Mouse (Mus musculus): Measurements from ENCODE around the gene Fgfr2. TPM values are rescaled to one million over a fixed set of nuclear protein-coding genes. Genes with fewer than 3 reads are reported as not detected.
A peak's percentile ranks its signal among the peaks of the same experiment; 100 is the strongest.

Fgfr2 gene
- polyA plus RNA-seq, 1 experiment from 2014 or later = 34.1 TPM

- no peaks in the 10 kb centered on the region for H3K9me3 ChIP-seq (replicated peaks)
- peaks cover 8% of the 10 kb centered on the region for H3K4me1 ChIP-seq (replicated peaks)
- 6% methylated on average over 9 of the region's 9 CpGs for WGBS
- peaks cover 13% of the 10 kb centered on the region for H3K36me3 ChIP-seq
- peak overlapping the region; percentile 76 for H3K4me2 ChIP-seq
- H3K4me3 ChIP-seq = peak overlapping the region; percentile 84
- no peaks in the 10 kb centered on the region for H3K27me3 ChIP-seq (replicated peaks)
- no peak; the same call in none of the 2 replicates for ATAC-seq (ENCODE audit: insufficient number of reproducible peaks, low FRiP score)
- peak overlapping the region; percentile 99 for H3K27ac ChIP-seq (ENCODE audit: poor library complexity, severe bottlenecking)
- peak overlapping the region; percentile 96 for H3K9ac ChIP-seq
Measured at GRCm38 (mm10) chr7:131371470-131371860, 1751.7 kb downstream of the Fgfr2 start.

- peak within 1 kb of the TSS; percentile 84 for H3K4me3 ChIP-seq
- no peaks in the 10 kb centered on the region for H3K9me3 ChIP-seq (replicated peaks)
- ATAC-seq (ENCODE audit: insufficient number of reproducible peaks, low FRiP score) = peak; percentile 97
- peaks cover 13% of the 10 kb centered on the region for H3K36me3 ChIP-seq
- peaks cover 8% of the 10 kb centered on the region for H3K4me1 ChIP-seq (replicated peaks)
- peak within 1 kb of the TSS; percentile 96 for H3K9ac ChIP-seq
- 4% methylated on average over 47 of the region's 47 CpGs for WGBS
- peak within 1 kb of the TSS; percentile 99 for H3K27ac ChIP-seq (ENCODE audit: poor library complexity, severe bottlenecking)
- H3K27me3 ChIP-seq (replicated peaks) = no peaks in the 10 kb centered on the region
- H3K4me2 ChIP-seq = peak within 1 kb of the TSS; percentile 76
Measured at GRCm38 (mm10) chr7:131370648-131371469, 1752.3 kb downstream of the Fgfr2 start, which contains the start of gene Pstk. Gene Pstk, plus strand, starts transcription at chr7:131371141.

- H3K27me3 ChIP-seq (replicated peaks) = no peaks in the 10 kb centered on the region
- no peak for ATAC-seq (ENCODE audit: insufficient number of reproducible peaks, low FRiP score)
- H3K4me2 ChIP-seq = no peak overlapping the region
- no peak overlapping the region for H3K4me3 ChIP-seq
- H3K4me1 ChIP-seq (replicated peaks) = peaks cover 14% of the 10 kb centered on the region
- WGBS = 82% methylated on average over 8 of the region's 8 CpGs
- no peaks in the 10 kb centered on the region for H3K9me3 ChIP-seq (replicated peaks)
- H3K27ac ChIP-seq (ENCODE audit: poor library complexity, severe bottlenecking) = no peak overlapping the region
- H3K9ac ChIP-seq = no peak overlapping the region
- peaks cover 8% of the 10 kb centered on the region for H3K36me3 ChIP-seq
Measured at GRCm38 (mm10) chr7:131364131-131364530, 1759.0 kb downstream of the Fgfr2 start.

- ATAC-seq (ENCODE audit: insufficient number of reproducible peaks, low FRiP score) = peak; percentile 96
- Histone ChIP-seq H3K9ac (peak within 1 kb of the TSS; percentile 96), H3K4me3 (peak within 1 kb of the TSS; percentile 89), H3K36me3 (peaks cover 22% of the 10 kb centered on the region), H3K4me2 (peak within 1 kb of the TSS; percentile 92), H3K9me3 (replicated peaks) (no peaks in the 10 kb centered on the region), H3K4me1 (replicated peaks) (peaks cover 14% of the 10 kb centered on the region), H3K27me3 (replicated peaks) (no peaks in the 10 kb centered on the region), H3K27ac (ENCODE audit: poor library complexity, severe bottlenecking) (peak within 1 kb of the TSS; percentile 95)
- WGBS = under 1% methylated on average over 55 of the region's 55 CpGs
Measured at GRCm38 (mm10) chr7:131362615-131363300, 1760.4 kb downstream of the Fgfr2 start, which contains the start of gene 2310057M21Rik. Gene 2310057M21Rik, minus strand, starts transcription at chr7:131362759.

GRCm38 (mm10) chr7:131362269-131362614 lies 1760.9 kb downstream of the Fgfr2 start:
- under 1% methylated on average over 35 of the region's 35 CpGs for WGBS

GRCm38 (mm10) chr7:131356105-131356504 lies 1767.0 kb downstream of the Fgfr2 start:
- peaks cover 3% of the 10 kb centered on the region for H3K4me1 ChIP-seq (replicated peaks)
- no peak overlapping the region for H3K27ac ChIP-seq (ENCODE audit: poor library complexity, severe bottlenecking)
- no peaks in the 10 kb centered on the region for H3K9me3 ChIP-seq (replicated peaks)
- H3K9ac ChIP-seq = no peak overlapping the region
- H3K36me3 ChIP-seq = peaks cover 68% of the 10 kb centered on the region
- no peak overlapping the region for H3K4me3 ChIP-seq
- H3K4me2 ChIP-seq = no peak overlapping the region
- WGBS = 96% methylated on average over 13 of the region's 13 CpGs
- H3K27me3 ChIP-seq (replicated peaks) = no peaks in the 10 kb centered on the region
- ATAC-seq (ENCODE audit: insufficient number of reproducible peaks, low FRiP score) = no peak

More at GRCm38 (mm10) chr7:131362269-131362614, 1760.9 kb downstream of the Fgfr2 start:
- Histone ChIP-seq H3K36me3 (peaks cover 27% of the 10 kb centered on the region), H3K27ac (ENCODE audit: poor library complexity, severe bottlenecking) (peak overlapping the region; percentile 95), H3K4me1 (replicated peaks) (peaks cover 14% of the 10 kb centered on the region), H3K9ac (peak overlapping the region; percentile 96), H3K27me3 (replicated peaks) (no peaks in the 10 kb centered on the region), H3K4me3 (peak overlapping the region; percentile 89), H3K4me2 (peak overlapping the region; percentile 92), H3K9me3 (replicated peaks) (no peaks in the 10 kb centered on the region)
- ATAC-seq (ENCODE audit: insufficient number of reproducible peaks, low FRiP score) = peak; percentile 71

- no peak for ATAC-seq (ENCODE audit: insufficient number of reproducible peaks, low FRiP score)
Measured at GRCm38 (mm10) chr7:131345856-131346541, 1777.2 kb downstream of the Fgfr2 start.

GRCm38 (mm10) chr7:131337502-131338068 lies 1785.6 kb downstream of the Fgfr2 start:
- Histone ChIP-seq H3K9ac (no peak overlapping the region), H3K27me3 (replicated peaks) (no peaks in the 10 kb centered on the region), H3K4me3 (no peak overlapping the region), H3K36me3 (peaks cover 33% of the 10 kb centered on the region), H3K4me2 (no peak overlapping the region), H3K4me1 (replicated peaks) (no peaks in the 10 kb centered on the region), H3K9me3 (replicated peaks) (no peaks in the 10 kb centered on the region), H3K27ac (ENCODE audit: poor library complexity, severe bottlenecking) (no peak overlapping the region)
- 76% methylated on average over 8 of the region's 8 CpGs for WGBS
- ATAC-seq (ENCODE audit: insufficient number of reproducible peaks, low FRiP score) = no peak

More at GRCm38 (mm10) chr7:131345856-131346541, 1777.2 kb downstream of the Fgfr2 start:
- Histone ChIP-seq H3K4me2 (no peak overlapping the region), H3K27me3 (replicated peaks) (no peaks in the 10 kb centered on the region), H3K4me1 (replicated peaks) (no peaks in the 10 kb centered on the region), H3K27ac (ENCODE audit: poor library complexity, severe bottlenecking) (no peak overlapping the region), H3K4me3 (no peak overlapping the region), H3K36me3 (peaks cover 74% of the 10 kb centered on the region), H3K9ac (no peak overlapping the region), H3K9me3 (replicated peaks) (no peaks in the 10 kb centered on the region)
- 87% methylated on average over 7 of the region's 7 CpGs for WGBS

GRCm38 (mm10) chr7:131333564-131333963 lies 1789.6 kb downstream of the Fgfr2 start, which contains the start of gene Fam24a:
Gene Fam24a, plus strand, starts transcription at chr7:131333864.
- Histone ChIP-seq H3K9me3 (replicated peaks) (no peaks in the 10 kb centered on the region), H3K36me3 (peaks cover 3% of the 10 kb centered on the region; the same call in 1 of the 2 replicates), H3K4me3 (no peak within 1 kb of the TSS), H3K27me3 (replicated peaks) (no peaks in the 10 kb centered on the region), H3K4me1 (replicated peaks) (0 out of 2 replicates have a peak, but pooled peaks cover 4% of the 10 kb centered on the region), H3K27ac (ENCODE audit: poor library complexity, severe bottlenecking) (no peak within 1 kb of the TSS), H3K9ac (no peak within 1 kb of the TSS), H3K4me2 (no peak within 1 kb of the TSS)
- no peak for ATAC-seq (ENCODE audit: insufficient number of reproducible peaks, low FRiP score)
- 48% methylated on average over 1 of the region's 1 CpGs for WGBS

- Histone ChIP-seq H3K36me3 (no peaks in the 10 kb centered on the region), H3K9me3 (replicated peaks) (no peaks in the 10 kb centered on the region), H3K4me2 (no peak overlapping the region)
Measured at GRCm38 (mm10) chr7:131331688-131332087, 1791.5 kb downstream of the Fgfr2 start.

More at GRCm38 (mm10) chr7:131331688-131332087, 1791.5 kb downstream of the Fgfr2 start:
- no peak for ATAC-seq (ENCODE audit: insufficient number of reproducible peaks, low FRiP score)
- Histone ChIP-seq H3K9ac (no peak overlapping the region), H3K27ac (ENCODE audit: poor library complexity, severe bottlenecking) (no peak overlapping the region), H3K4me1 (replicated peaks) (0 out of 2 replicates have a peak, but pooled peaks cover 4% of the 10 kb centered on the region), H3K27me3 (replicated peaks) (no peaks in the 10 kb centered on the region), H3K4me3 (no peak overlapping the region)
- WGBS = 49% methylated on average over 2 of the region's 2 CpGs
